Mouse (Mus musculus): ENCODE data around the gene Ago3. TPM values are rescaled to one million over a fixed set of nuclear protein-coding genes. Genes with fewer than 3 reads are reported as not detected.
A peak's percentile ranks its signal among the peaks of the same experiment; 100 is the strongest.

Gene Ago3
- total and polyA plus RNA-seq, 3 experiments, result 7.3 to 7.9 TPM; not detected in 1

DNA sequence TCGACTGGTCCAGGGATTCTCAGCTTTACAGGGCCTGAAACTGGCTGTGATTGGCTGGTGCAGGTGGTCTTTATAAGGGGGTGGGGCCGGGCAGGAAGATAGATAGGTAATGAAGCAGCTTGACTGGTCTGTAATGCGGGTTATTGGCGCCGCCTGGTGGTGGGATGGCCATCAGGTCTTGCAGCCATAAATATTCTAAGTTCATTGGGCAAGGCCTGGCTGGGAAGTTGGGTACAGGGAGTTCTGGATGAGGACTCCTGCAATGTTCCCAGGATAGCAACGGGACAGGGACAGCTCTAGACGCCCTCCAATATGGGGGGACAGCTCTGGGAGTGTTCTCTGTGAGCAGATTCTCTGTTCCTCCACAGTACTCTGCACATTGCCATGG is 119.4 kb downstream of the Ago3 start:
- H3K27ac ChIP-seq (ENCODE audit: control insufficient read depth, low read depth, low read length), result no peak overlapping the region
- H3K79me2 ChIP-seq (ENCODE audit: control insufficient read depth, insufficient read depth, low read length, poor library complexity), result no peaks in the 10 kb centered on the region
- H3K27me3 ChIP-seq (ENCODE audit: control insufficient read depth in 1 of 2, insufficient read depth in 2 of 2, low read length in 2 of 2), result no peaks in the 10 kb centered on the region
- DNase-seq (ENCODE audit: low read depth, low spot score), result peak; percentile 87
- H3K4me1 ChIP-seq (ENCODE audit: control insufficient read depth in 1 of 2, insufficient read depth in 2 of 2, low read length in 2 of 2), result peaks cover 0 to 8% of the 10 kb centered on the region in 2 experiments; a peak in 1 of 4 replicates
- H3K9ac ChIP-seq (ENCODE audit: control insufficient read depth, low read depth, low read length, poor library complexity, severe bottlenecking), result no peak overlapping the region
- H3K4me3 ChIP-seq (ENCODE audit: control insufficient read depth in 1 of 2, insufficient read depth in 1 of 2, low read depth in 2 of 2, low read length in 2 of 2), result no peak overlapping the region
- H3K9me3 ChIP-seq (replicated peaks; ENCODE audit: insufficient read depth, low read length), result no peaks in the 10 kb centered on the region
- H3K36me3 ChIP-seq (ENCODE audit: control insufficient read depth in 1 of 2, insufficient read depth in 2 of 2, low read length in 2 of 2), result peaks cover 0 to 3% of the 10 kb centered on the region in 2 experiments; a peak in 2 of 4 replicates
- TF ChIP-seq RAD21 (IDR thresholded peaks at IDR 0.05; ENCODE audit: low read depth, low read length) (peak; percentile 89), USF1 (IDR thresholded peaks at IDR 0.05; ENCODE audit: low read depth, low read length) (no peak), MAX (IDR thresholded peaks at IDR 0.05; ENCODE audit: low read length) (no peak), MEF2A (IDR thresholded peaks at IDR 0.05; ENCODE audit: extremely low read depth, insufficient replicate concordance, low read depth, low read length, poor library complexity, severe bottlenecking) (no peak), MXI1 (IDR thresholded peaks at IDR 0.05; ENCODE audit: low read depth, low read length) (no peak), BHLHE40 (IDR thresholded peaks at IDR 0.05; ENCODE audit: borderline replicate concordance, low read depth, low read length) (no peak), EP300 (IDR thresholded peaks at IDR 0.05; ENCODE audit: low read depth in 1 of 2, low read length in 2 of 2) (no peak), RCOR1 (IDR thresholded peaks at IDR 0.05; ENCODE audit: low read depth, low read length) (no peak), MAFK (IDR thresholded peaks at IDR 0.05; ENCODE audit: borderline replicate concordance, low read depth, low read length) (no peak), GATA1 (IDR thresholded peaks at IDR 0.05; ENCODE audit: low read depth, low read length) (no peak), POLR2AphosphoS2 (IDR thresholded peaks at IDR 0.05; ENCODE audit: low read length) (no peak), ZMIZ1 (IDR thresholded peaks at IDR 0.05; ENCODE audit: low read depth, low read length) (no peak), CHD1 (IDR thresholded peaks at IDR 0.05; ENCODE audit: low read depth, low read length) (no peak), ELF1 (IDR thresholded peaks at IDR 0.05; ENCODE audit: low read depth, low read length) (no peak), KAT2A (conservative IDR thresholded peaks at IDR 0.05; ENCODE audit: low read depth, low read length) (no peak), CHD2 (IDR thresholded peaks at IDR 0.05; ENCODE audit: low read length) (no peak), GABPA (IDR thresholded peaks at IDR 0.05; ENCODE audit: low read depth, low read length) (no peak), TAL1 (IDR thresholded peaks at IDR 0.05; ENCODE audit: low read length) (no peak), POLR2A (IDR thresholded peaks at IDR 0.05; ENCODE audit: control insufficient read depth in 1 of 2, insufficient read depth in 1 of 2, low read depth in 1 of 2, low read length in 2 of 2, poor library complexity in 1 of 2) (no peak), UBTF (IDR thresholded peaks at IDR 0.05; ENCODE audit: borderline replicate concordance, insufficient read depth, low read depth, low read length) (no peak), SMC3 (IDR thresholded peaks at IDR 0.05; ENCODE audit: low read depth, low read length) (peak; percentile 91), JUND (IDR thresholded peaks at IDR 0.05; ENCODE audit: low read depth, low read length) (no peak), ZNF384 (IDR thresholded peaks at IDR 0.05; ENCODE audit: low read depth, low read length) (no peak), E2F4 (IDR thresholded peaks at IDR 0.05; ENCODE audit: borderline replicate concordance, low read depth, low read length) (no peak), MAZ (IDR thresholded peaks at IDR 0.05; ENCODE audit: low read depth, low read length) (0 out of 2 replicates have a peak, but pooled peaks have one; percentile 41), NELFE (IDR thresholded peaks at IDR 0.05; ENCODE audit: low read depth, low read length) (no peak), ZKSCAN1 (IDR thresholded peaks at IDR 0.05; ENCODE audit: low read depth, low read length) (no peak), ETS1 (IDR thresholded peaks at IDR 0.05; ENCODE audit: low read depth, low read length) (no peak), MYB (IDR thresholded peaks at IDR 0.05; ENCODE audit: low read depth, low read length) (no peak), ZC3H11A (IDR thresholded peaks at IDR 0.05; ENCODE audit: low read depth, low read length) (peak; percentile 82), MYC (IDR thresholded peaks at IDR 0.05; ENCODE audit: low read depth, low read length) (no peak), CTCF (IDR thresholded peaks at IDR 0.05 in 2 of 3, conservative IDR thresholded peaks at IDR 0.05 in 1 of 3; ENCODE audit: control insufficient read depth in 1 of 3, insufficient read depth in 1 of 3, low read depth in 2 of 3, low read length in 3 of 3, poor library complexity in 1 of 3, severe bottlenecking in 1 of 3) (peak; percentile 87 to 94 (median 91)), NRF1 (IDR thresholded peaks at IDR 0.05; ENCODE audit: insufficient read depth, low read depth, low read length, poor library complexity, severe bottlenecking) (no peak), USF2 (IDR thresholded peaks at IDR 0.05; ENCODE audit: borderline replicate concordance in 1 of 2, insufficient read depth in 1 of 2, low read depth in 1 of 2, low read length in 2 of 2) (no peak), SIN3A (IDR thresholded peaks at IDR 0.05; ENCODE audit: low read length) (0 out of 2 replicates have a peak, but pooled peaks have one; percentile 20), TCF12 (IDR thresholded peaks at IDR 0.05; ENCODE audit: low read depth, low read length) (no peak), POLR2AphosphoS5 (IDR thresholded peaks at IDR 0.05; ENCODE audit: borderline replicate concordance, low read depth, low read length) (no peak), HCFC1 (IDR thresholded peaks at IDR 0.05; ENCODE audit: low read depth, low read length) (no peak)

Measured in MEL (cell line).